Mouse (Mus musculus) megakaryocyte, adult 5-6 weeks (primary cell): Measurements from ENCODE around the gene Zfp607a. TPM values are rescaled to one million over a fixed set of nuclear protein-coding genes. Genes with fewer than 3 reads are reported as not detected.

Source experiments
- total RNA-seq, 2 experiments: library from RNA; stranded (forward) in 1 of 2; stranded (reverse) in 1 of 2; fragments of 153-499, 151-499 nt in 1 of 2; fragments of 221-1000, 200-1000 nt in 1 of 2; gene quantifications; 2 replicates each; pipeline versions ENCODE4 v1.2.3 to v1.2.4; 2015 to 2017

Zfp607a gene
- total RNA-seq, 2 experiments from 2014 or later = 5.4 to 9.0 TPM

Other genes starting within 250 kb of the Zfp607a start
- not detected in 2 replicates for gene Ttc9b, start 203.6 kb upstream of the Zfp607a start, total RNA-seq (2015)
- not detected in 2 replicates for gene Ttc9b, start 203.6 kb upstream of the Zfp607a start, total RNA-seq (2017)
- gene Map3k10, start 182.9 kb upstream of the Zfp607a start, total RNA-seq (2015) = 1.7 and 2.4 TPM in 2 replicates
- gene Map3k10, start 182.9 kb upstream of the Zfp607a start, total RNA-seq (2017) = 2.3 and 4.3 TPM in 2 replicates
- gene Zfp607b, start 168.2 kb upstream of the Zfp607a start, total RNA-seq (2015) = 0.46 and 1.4 TPM in 2 replicates
- 0.41 and 1.6 TPM in 2 replicates for gene Zfp607b, start 168.2 kb upstream of the Zfp607a start, total RNA-seq (2017)
- gene Zfp60, start 126.1 kb upstream of the Zfp607a start, total RNA-seq (2015) = 4.6 and 5.1 TPM in 2 replicates
- gene Zfp60, start 126.1 kb upstream of the Zfp607a start, total RNA-seq (2017) = 3.3 and 4.3 TPM in 2 replicates
- 5.9 and 6.2 TPM in 2 replicates for gene Zfp626, start 50.3 kb upstream of the Zfp607a start, total RNA-seq (2015)
- 5.0 and 5.4 TPM in 2 replicates for gene Zfp626, start 50.3 kb upstream of the Zfp607a start, total RNA-seq (2017)
- gene Zfp59, start 18.9 kb upstream of the Zfp607a start, total RNA-seq (2015) = 2.3 and 3.7 TPM in 2 replicates
- 2.3 and 3.7 TPM in 2 replicates for gene Zfp59, start 18.9 kb upstream of the Zfp607a start, total RNA-seq (2017)
- 4.1 and 4.6 TPM in 2 replicates for gene Zfp974, start 71.9 kb downstream of the Zfp607a start, total RNA-seq (2015)
- gene Zfp974, start 71.9 kb downstream of the Zfp607a start, total RNA-seq (2017) = 4.2 and 5.8 TPM in 2 replicates
- gene Zfp780b, start 121.6 kb downstream of the Zfp607a start, total RNA-seq (2015) = 13.1 and 15.9 TPM in 2 replicates
- 10.6 and 14.1 TPM in 2 replicates for gene Zfp780b, start 121.6 kb downstream of the Zfp607a start, total RNA-seq (2017)
- 2.5 and 2.7 TPM in 2 replicates for gene Zfp850, start 156.6 kb downstream of the Zfp607a start, total RNA-seq (2015)
- gene Zfp850, start 156.6 kb downstream of the Zfp607a start, total RNA-seq (2017) = 2.8 and 4.5 TPM in 2 replicates
- 103 and 114 TPM in 2 replicates for gene Psmc4, start 192.6 kb downstream of the Zfp607a start, total RNA-seq (2015)
- 107 and 110 TPM in 2 replicates for gene Psmc4, start 192.6 kb downstream of the Zfp607a start, total RNA-seq (2017)
- not detected in 2 replicates for gene Fcgbp, start 213.7 kb downstream of the Zfp607a start, total RNA-seq (2015)
- gene Fcgbp, start 213.7 kb downstream of the Zfp607a start, total RNA-seq (2017) = not detected in 2 replicates